10 mouse cellular contexts compared by ENCODE assay signal in the genomic region with DNA sequence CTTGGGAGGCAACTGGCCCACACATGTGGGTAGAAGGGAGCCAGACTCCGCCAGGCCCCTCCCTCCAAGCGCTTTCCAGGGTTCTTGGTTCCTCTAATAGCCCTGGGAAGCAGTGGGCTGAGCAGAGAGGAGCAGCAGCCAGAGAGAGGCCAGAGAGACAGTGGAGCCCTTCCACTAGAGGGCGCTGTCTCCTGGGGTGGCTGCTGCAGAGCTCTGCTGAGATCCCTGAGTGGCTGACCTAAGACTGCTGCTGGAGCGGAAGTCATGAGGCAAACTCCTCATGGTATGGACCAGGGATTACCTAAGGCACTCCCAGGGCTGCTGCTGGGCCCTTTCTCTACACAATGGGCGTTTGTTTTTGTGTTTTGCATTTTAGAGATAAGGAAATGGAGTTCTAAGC. TPM values are rescaled to one million over a fixed set of nuclear protein-coding genes. Genes with fewer than 3 reads are reported as not detected.
DNase-seq lines count a peak whose midpoint lies in the region; ATAC-seq and TF ChIP-seq lines count a peak whose summit lies in the region.
"Had no signal": no experiment of that assay in that cellular context is flagged by ENCODE, and none has a peak within 500 bp of the region (broad histone marks: within the 10 kb centered on the region; RNA-seq: fewer than 3 reads in every experiment).

No protein-coding gene starts in this region.

- peaks cover 46% of the 10 kb centered on the region for H3K4me1 ChIP-seq in limb, embryonic 15.5 days
- peaks cover 64% of the 10 kb centered on the region for H3K4me1 ChIP-seq in limb, embryonic 10.5 days
- H3K4me1 ChIP-seq in intestine, postnatal 0 days (replicated peaks; ENCODE audit: control insufficient read depth, insufficient read depth, low read length), result 0 out of 2 replicates have a peak, but pooled peaks cover 7% of the 10 kb centered on the region

- no peaks in the 10 kb centered on the region for H3K9me3 ChIP-seq in limb, embryonic 15.5 days
- H3K9me3 ChIP-seq in limb, embryonic 10.5 days (replicated peaks), result no peaks in the 10 kb centered on the region
- H3K9me3 ChIP-seq in intestine, postnatal 0 days (ENCODE audit: control insufficient read depth), result no peaks in the 10 kb centered on the region

- 0 out of 2 replicates have a peak, but pooled peaks have one; percentile 42 for ATAC-seq in limb, embryonic 15.5 days (ENCODE audit: insufficient number of reproducible peaks, low FRiP score, low TSS enrichment, low read depth)
- ATAC-seq in intestine, postnatal 0 days, result peak; percentile 57

- no peaks in the 10 kb centered on the region for H3K36me3 ChIP-seq in limb, embryonic 15.5 days
- no peaks in the 10 kb centered on the region for H3K36me3 ChIP-seq in limb, embryonic 10.5 days
- no peaks in the 10 kb centered on the region for H3K36me3 ChIP-seq in intestine, postnatal 0 days (ENCODE audit: control insufficient read depth, insufficient read depth)

- TF ChIP-seq CTCF in intestine, postnatal 0 days (IDR thresholded peaks at IDR 0.05; ENCODE audit: low read depth), result peak; percentile 88

- H3K27me3 ChIP-seq in limb, embryonic 15.5 days, result no peaks in the 10 kb centered on the region
- H3K27me3 ChIP-seq in limb, embryonic 10.5 days (ENCODE audit: low read depth, poor library complexity, severe bottlenecking), result no peaks in the 10 kb centered on the region
- H3K27me3 ChIP-seq in intestine, postnatal 0 days (replicated peaks; ENCODE audit: control insufficient read depth, insufficient read depth, low read length), result no peaks in the 10 kb centered on the region

- no peak overlapping the region for H3K4me2 ChIP-seq in limb, embryonic 15.5 days
- no peak overlapping the region for H3K4me2 ChIP-seq in intestine, postnatal 0 days (replicated peaks; ENCODE audit: low read depth)

- no peak for DNase-seq in limb, embryonic 10.5 days (ENCODE audit: low spot score)
- peak; percentile 23 to 31 for DNase-seq in CD8-positive naive resting alpha-beta T cell, adult 2 months (ENCODE audit: low read depth in 2 of 2, low spot score in 2 of 2)
- peak; percentile 54 for DNase-seq in NIH3T3 (ENCODE audit: low read depth)
- no peak for DNase-seq in layer of hippocampus, adult 8-10 months (ENCODE audit: low spot score in 2 of 2)
- DNase-seq in right cerebral cortex, adult 2 months (ENCODE audit: low spot score in 2 of 2), result no peak
- DNase-seq in layer of hippocampus, adult 18-20 months (ENCODE audit: low spot score in 2 of 2), result no peak
- DNase-seq: cerebellum, adult 9-11 months had no signal

- 64% methylated on average over 5 of the region's 5 CpGs for WGBS in limb, embryonic 15.5 days
- 67% methylated on average over 5 of the region's 5 CpGs for WGBS in limb, embryonic 10.5 days
- 60% methylated on average over 5 of the region's 5 CpGs for WGBS in intestine, postnatal 0 days

- H3K27ac ChIP-seq in limb, embryonic 15.5 days, result 0 out of 2 replicates have a peak overlapping the region, but pooled peaks have one; percentile 9
- no peak overlapping the region for H3K27ac ChIP-seq in limb, embryonic 10.5 days
- no peak overlapping the region for H3K27ac ChIP-seq in intestine, postnatal 0 days (ENCODE audit: low read depth, low read length)
- H3K27ac ChIP-seq: macrophage had no signal

- H3K9ac ChIP-seq in limb, embryonic 15.5 days, result no peak overlapping the region
- H3K9ac ChIP-seq in intestine, postnatal 0 days (ENCODE audit: low read depth, low read length), result no peak overlapping the region

- no peak overlapping the region for H3K4me3 ChIP-seq in limb, embryonic 15.5 days
- H3K4me3 ChIP-seq in limb, embryonic 10.5 days, result no peak overlapping the region
- no peak overlapping the region for H3K4me3 ChIP-seq in intestine, postnatal 0 days (ENCODE audit: low read depth, low read length)

RNA-seq across cellular contexts. Expression of gene Ephb2, which starts 20.4 kb away (rescaled TPM):
- 7.3 and 11.3 TPM in 2 replicates for polyA plus RNA-seq in limb, embryonic 15.5 days (2015; fragmentation: Nextera tagmentation; extraction: Ambion mirVana)
- 9.6 and 10.8 TPM in 2 replicates for polyA plus RNA-seq in limb, embryonic 10.5 days (2016; fragmentation: Nextera tagmentation; extraction: Ambion mirVana)
- polyA plus RNA-seq in intestine, postnatal 0 days (2015; fragmentation: Nextera tagmentation; extraction: Ambion mirVana), result 5.7 TPM in 2 replicates
- total RNA-seq in layer of hippocampus, adult 8-10 months (2022), result 10 to 100 TPM; 17.4 to 23.2 (median 19.8) TPM
- 10 to 100 TPM; 21.2 to 21.3 TPM for total RNA-seq in layer of hippocampus, adult 18-20 months (2021)

Comparison
In these comparisons a context has a peak if more than half of its experiments do, and no peak if none do; other contexts are left out.
1. DNase-seq: peak in CD8-positive naive resting alpha-beta T cell, adult 2 months (2 of 2) and NIH3T3 (single experiment); none in limb, embryonic 10.5 days (single experiment), layer of hippocampus, adult 8-10 months (0 of 2), right cerebral cortex, adult 2 months (0 of 2) and layer of hippocampus, adult 18-20 months (0 of 2).